Mouse (Mus musculus): ENCODE data around the gene Ifi47. TPM values are rescaled to one million over a fixed set of nuclear protein-coding genes. Genes with fewer than 3 reads are reported as not detected.
"Not testable (repeated sequence)": the region's sequence is repeated elsewhere in the genome, so short reads cannot be mapped to it uniquely, and the experiment has no call there.

Gene Ifi47
- polyA plus RNA-seq (2015; fragmentation: Nextera tagmentation; extraction: Ambion mirVana): 0.35 and 0.56 TPM in 2 replicates

DNA sequence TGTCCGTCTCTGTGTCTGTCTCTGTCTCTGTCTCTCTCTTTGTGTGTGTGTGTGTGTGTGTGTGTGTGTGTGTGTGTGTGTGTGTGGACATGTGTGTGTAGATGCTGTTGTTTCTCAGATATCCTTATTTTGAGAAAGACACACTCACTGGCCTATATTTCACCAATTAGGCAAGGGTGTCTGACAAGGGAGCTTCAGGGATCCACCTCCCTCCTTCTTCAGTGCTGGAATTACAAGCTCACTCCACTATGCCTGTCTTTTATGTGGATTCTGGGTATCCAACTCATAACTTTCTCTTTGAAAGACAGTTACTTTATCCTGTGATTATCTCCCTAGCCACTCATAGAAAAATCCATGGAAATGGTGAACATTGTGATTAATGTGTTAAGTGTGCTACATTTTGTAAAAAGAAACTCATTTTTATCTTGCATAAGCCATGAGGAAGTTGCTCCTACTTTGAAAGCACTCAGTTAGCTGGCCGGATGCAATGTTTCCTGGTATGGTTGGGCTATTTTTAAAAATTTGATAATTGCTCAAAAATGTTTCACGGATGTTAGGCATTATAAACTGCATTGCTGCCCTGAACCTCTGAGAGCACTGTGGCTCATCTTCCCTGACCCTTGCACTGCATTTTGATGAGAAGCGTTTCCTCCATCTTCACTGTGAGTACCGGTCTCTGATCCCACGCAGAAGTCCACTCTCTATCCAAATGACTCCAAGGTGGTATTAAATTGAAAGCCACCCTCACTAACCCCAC, at the start of gene Ifi47:
Ifi47 (plus strand) TSS at position 587 of the 757 bp plus-strand sequence.
- not testable (repeated sequence) for H3K27ac ChIP-seq; ATAC-seq (replicated peaks); H3K36me3 ChIP-seq (replicated peaks); H3K9me3 ChIP-seq; H3K4me3 ChIP-seq; H3K27me3 ChIP-seq (replicated peaks); H3K9ac ChIP-seq; H3K4me2 ChIP-seq; H3K4me1 ChIP-seq
- 70% methylated on average over 6 of the region's 6 CpGs for WGBS

GRCm38 (mm10) chr11:49050064-49050463, 26.3 kb upstream of the Ifi47 start:
- H3K4me3 ChIP-seq: not testable (repeated sequence)

DNA sequence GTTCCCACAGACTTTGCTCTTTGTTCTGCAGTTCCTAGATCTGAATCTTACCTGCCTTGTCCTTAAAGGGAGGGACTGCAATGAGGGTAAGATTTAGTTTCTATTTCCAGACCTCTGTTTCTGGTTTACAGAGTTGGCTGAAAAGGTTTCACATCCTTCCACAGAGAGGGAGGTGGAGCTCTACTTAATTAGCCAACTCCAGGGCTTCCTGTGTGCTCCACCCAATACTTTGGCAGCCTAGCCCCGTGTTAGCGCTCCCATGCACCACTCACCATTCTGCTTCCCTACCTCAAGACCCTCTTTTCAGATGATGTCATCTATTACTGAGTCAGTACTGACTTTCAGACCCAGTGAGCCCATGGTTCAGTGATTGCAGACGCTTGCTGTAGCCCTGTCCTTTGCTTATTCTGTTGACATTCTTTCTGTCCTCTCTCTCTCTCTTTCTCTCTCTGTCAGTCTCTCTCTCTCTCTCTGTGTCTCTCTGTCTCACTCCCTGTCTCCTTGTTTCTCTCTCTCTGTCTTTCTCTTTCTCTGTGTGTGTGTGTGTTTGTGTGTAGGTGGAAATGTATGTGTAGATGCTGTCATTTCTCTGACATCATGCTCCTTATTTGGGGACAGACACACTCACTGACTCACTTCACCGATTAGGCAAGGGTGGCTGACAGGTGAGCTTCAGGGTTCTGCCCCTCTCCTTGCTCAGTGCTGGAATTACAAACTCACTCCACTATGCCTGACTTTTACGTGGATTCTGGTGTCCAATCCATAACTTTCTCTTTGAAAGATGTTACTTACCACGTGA, 25.1 kb upstream of the Ifi47 start, which contains the start of gene 9930111J21Rik2:
9930111J21Rik2 (minus strand) TSS at position 150 of the 799 bp plus-strand sequence.
- ATAC-seq (replicated peaks); H3K27ac ChIP-seq; H3K9me3 ChIP-seq; H3K4me1 ChIP-seq; H3K4me3 ChIP-seq; H3K4me2 ChIP-seq; H3K36me3 ChIP-seq (replicated peaks); H3K27me3 ChIP-seq (replicated peaks); H3K9ac ChIP-seq: not testable (repeated sequence)
- WGBS: 80% methylated on average over 1 of the region's 6 CpGs

More at GRCm38 (mm10) chr11:49050064-49050463, 26.3 kb upstream of the Ifi47 start:
- not testable (repeated sequence) for H3K4me2 ChIP-seq; H3K36me3 ChIP-seq (replicated peaks); ATAC-seq (replicated peaks); H3K27ac ChIP-seq; H3K9ac ChIP-seq; H3K9me3 ChIP-seq; H3K27me3 ChIP-seq (replicated peaks); H3K4me1 ChIP-seq

GRCm38 (mm10) chr11:49051894-49052293, 24.5 kb upstream of the Ifi47 start:
- not testable (repeated sequence) for H3K4me3 ChIP-seq; H3K9ac ChIP-seq; H3K4me1 ChIP-seq; H3K9me3 ChIP-seq; H3K4me2 ChIP-seq; H3K36me3 ChIP-seq (replicated peaks); H3K27ac ChIP-seq; ATAC-seq (replicated peaks); H3K27me3 ChIP-seq (replicated peaks)
- WGBS: no CpG with 5 or more reads among the region's 5 CpGs

GRCm38 (mm10) chr11:49060061-49060460, 16.3 kb upstream of the Ifi47 start:
- H3K4me2 ChIP-seq; H3K4me3 ChIP-seq; H3K9ac ChIP-seq; H3K36me3 ChIP-seq (replicated peaks); ATAC-seq (replicated peaks); H3K27ac ChIP-seq; H3K4me1 ChIP-seq; H3K27me3 ChIP-seq (replicated peaks); H3K9me3 ChIP-seq: not testable (repeated sequence)
- 69% methylated on average over 2 of the region's 3 CpGs for WGBS

DNA sequence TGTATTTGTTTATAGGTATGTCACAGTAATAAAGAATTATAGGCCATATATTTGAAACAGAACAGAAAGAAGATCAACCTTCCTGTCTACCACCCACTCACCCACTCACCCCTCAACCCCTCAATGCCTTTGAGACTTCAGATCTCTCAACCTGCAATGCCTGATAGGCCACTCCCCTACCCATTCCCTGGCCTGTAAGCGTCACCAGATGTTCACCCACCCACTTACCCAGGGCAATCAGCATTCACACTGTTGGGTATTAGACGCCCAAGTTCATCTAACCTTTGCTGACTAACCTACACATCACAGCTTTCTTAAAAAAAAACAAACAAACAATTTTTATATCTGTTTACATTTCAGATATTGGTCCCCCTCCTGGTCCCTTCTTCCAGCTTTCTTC, 14.5 kb upstream of the Ifi47 start:
- H3K4me1 ChIP-seq; H3K27ac ChIP-seq; H3K36me3 ChIP-seq (replicated peaks); H3K9me3 ChIP-seq; ATAC-seq (replicated peaks); H3K27me3 ChIP-seq (replicated peaks); H3K4me3 ChIP-seq; H3K4me2 ChIP-seq; H3K9ac ChIP-seq: not testable (repeated sequence)
- 71% methylated on average over 2 of the region's 2 CpGs for WGBS

DNA sequence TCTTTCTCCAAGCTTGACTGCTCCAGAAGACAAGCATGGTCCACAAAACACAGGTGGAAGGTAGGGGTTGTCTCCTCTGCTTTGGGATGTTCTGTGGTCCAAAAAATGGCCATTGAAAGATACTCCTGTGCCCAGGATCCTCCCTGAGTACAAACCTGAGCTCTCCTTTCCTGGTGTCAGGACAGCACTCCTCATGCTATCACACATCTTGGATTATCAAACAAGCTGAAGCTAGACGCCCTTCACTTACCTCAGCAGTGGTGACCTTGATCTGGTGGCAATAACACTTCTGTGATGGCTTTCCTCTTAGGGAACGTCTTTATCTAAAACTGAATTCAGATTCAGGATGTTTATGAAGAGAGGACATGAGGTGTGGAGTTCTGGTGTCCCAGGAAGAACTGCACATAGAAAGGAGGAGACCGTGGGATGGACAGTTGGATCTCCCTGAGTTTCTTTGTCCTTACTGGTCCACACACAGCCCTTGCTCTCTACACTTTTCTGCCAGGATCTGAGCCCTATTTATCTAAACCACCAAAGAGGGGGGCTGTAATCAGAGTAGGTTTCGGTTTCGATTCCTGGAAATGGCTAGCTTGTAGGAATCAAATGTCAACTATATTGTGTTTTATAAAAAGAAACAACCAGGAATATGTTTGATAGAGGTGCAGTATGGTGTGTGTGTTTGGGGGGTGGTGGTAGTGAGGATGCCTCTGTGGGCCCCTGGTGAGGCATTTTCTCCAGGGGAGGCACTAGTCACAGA, 12.5 kb upstream of the Ifi47 start, which contains the start of gene Tgtp2:
Tgtp2 (minus strand) TSS at position 494 of the 757 bp plus-strand sequence.
- not testable (repeated sequence) for H3K4me2 ChIP-seq; H3K27ac ChIP-seq; H3K36me3 ChIP-seq (replicated peaks); H3K4me3 ChIP-seq; H3K9ac ChIP-seq; H3K9me3 ChIP-seq; ATAC-seq (replicated peaks); H3K27me3 ChIP-seq (replicated peaks); H3K4me1 ChIP-seq
- 82% methylated on average over 5 of the region's 5 CpGs for WGBS

DNA sequence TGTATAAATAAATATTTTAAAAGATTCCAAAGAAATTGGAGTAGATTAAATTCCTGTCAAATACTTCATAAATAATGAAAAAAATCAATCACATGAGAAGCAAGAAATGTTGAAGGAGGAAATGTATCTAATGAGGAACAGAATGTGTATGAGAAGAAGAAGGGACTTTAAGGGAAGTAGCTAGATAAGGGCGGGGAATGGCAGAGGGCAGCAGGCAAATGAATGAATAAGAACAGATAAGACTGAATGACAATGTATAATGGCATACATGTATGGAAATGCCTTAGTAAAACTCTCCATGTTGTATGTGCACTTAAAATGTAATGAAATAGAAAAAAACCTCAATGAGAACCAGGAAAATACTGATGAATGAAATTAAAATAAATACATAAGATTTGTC, 8.0 kb upstream of the Ifi47 start:
- H3K4me2 ChIP-seq: no peak overlapping the region
- no peak overlapping the region for H3K27ac ChIP-seq
- no peaks in the 10 kb centered on the region for H3K9me3 ChIP-seq
- ATAC-seq (replicated peaks): no peak
- H3K27me3 ChIP-seq (replicated peaks): no peaks in the 10 kb centered on the region
- H3K4me1 ChIP-seq: no peaks in the 10 kb centered on the region
- H3K4me3 ChIP-seq: no peak overlapping the region
- 89% methylated on average over 1 of the region's 1 CpGs for WGBS
- H3K36me3 ChIP-seq (replicated peaks): no peaks in the 10 kb centered on the region
- H3K9ac ChIP-seq: no peak overlapping the region

- Histone ChIP-seq H3K27ac (no peak overlapping the region), H3K4me1 (no peaks in the 10 kb centered on the region), H3K9ac (no peak overlapping the region), H3K36me3 (replicated peaks) (no peaks in the 10 kb centered on the region), H3K27me3 (replicated peaks) (no peaks in the 10 kb centered on the region), H3K4me2 (no peak overlapping the region), H3K9me3 (no peaks in the 10 kb centered on the region), H3K4me3 (no peak overlapping the region)
- ATAC-seq (replicated peaks): no peak
- 79% methylated on average over 1 of the region's 1 CpGs for WGBS
Observed at GRCm38 (mm10) chr11:49077012-49077411, 625 bp downstream of the Ifi47 start.

GRCm38 (mm10) chr11:49078719-49079118, 2.3 kb downstream of the Ifi47 start:
- H3K4me1 ChIP-seq: no peaks in the 10 kb centered on the region
- H3K4me3 ChIP-seq: no peak overlapping the region
- no peak overlapping the region for H3K4me2 ChIP-seq
- no peak overlapping the region for H3K27ac ChIP-seq
- H3K27me3 ChIP-seq (replicated peaks): no peaks in the 10 kb centered on the region
- H3K9ac ChIP-seq: no peak overlapping the region
- no peak for ATAC-seq (replicated peaks)
- no peaks in the 10 kb centered on the region for H3K36me3 ChIP-seq (replicated peaks)
- no peaks in the 10 kb centered on the region for H3K9me3 ChIP-seq
- WGBS: 92% methylated on average over 3 of the region's 3 CpGs

DNA sequence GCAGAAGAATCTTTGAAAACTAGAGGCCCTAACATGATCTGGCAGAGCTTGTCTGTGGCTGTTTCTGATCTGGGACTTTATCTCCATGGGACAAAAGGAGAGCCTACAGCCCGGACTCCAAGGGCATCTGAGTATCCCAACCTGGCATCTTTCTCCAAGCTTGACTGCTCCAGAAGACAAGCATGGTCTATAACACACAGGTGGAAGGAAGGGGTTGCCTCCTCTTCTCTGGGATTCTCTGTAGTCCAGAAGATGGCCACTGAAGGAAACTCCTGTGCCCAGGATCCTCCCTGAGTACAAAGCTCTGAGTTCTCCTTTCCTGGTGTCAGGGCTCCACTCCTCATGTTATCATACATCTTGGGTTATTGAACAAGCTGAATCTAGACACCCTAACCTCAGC, 4.2 kb downstream of the Ifi47 start:
- no peak for ATAC-seq (replicated peaks)
- Histone ChIP-seq H3K9ac (no peak overlapping the region), H3K4me3 (no peak overlapping the region), H3K36me3 (replicated peaks) (no peaks in the 10 kb centered on the region), H3K27ac (no peak overlapping the region), H3K4me2 (no peak overlapping the region), H3K4me1 (no peaks in the 10 kb centered on the region), H3K9me3 (no peaks in the 10 kb centered on the region), H3K27me3 (replicated peaks) (no peaks in the 10 kb centered on the region)
- 64% methylated on average over 1 of the region's 1 CpGs for WGBS

- Histone ChIP-seq H3K4me3 (no peak overlapping the region), H3K9ac (no peak overlapping the region), H3K27me3 (replicated peaks) (no peaks in the 10 kb centered on the region), H3K4me1 (no peaks in the 10 kb centered on the region), H3K4me2 (no peak overlapping the region), H3K27ac (no peak overlapping the region), H3K36me3 (replicated peaks) (no peaks in the 10 kb centered on the region), H3K9me3 (no peaks in the 10 kb centered on the region)
- WGBS: 88% methylated on average over 4 of the region's 4 CpGs
- ATAC-seq (replicated peaks): no peak
Observed at GRCm38 (mm10) chr11:49081356-49081755, 5.0 kb downstream of the Ifi47 start.
